Mouse (Mus musculus): ENCODE measurements around the gene Trib2.

- TF ChIP-seq CTCF (IDR thresholded peaks at IDR 0.05; ENCODE audit: extremely low read depth, insufficient read depth, insufficient read length, insufficient replicate concordance) (no peak), POLR2A (IDR thresholded peaks at IDR 0.05; ENCODE audit: low read depth, low read length) (no peak)
Observed at GRCm38 (mm10) chr12:15848391-15848790, 31.7 kb upstream of the Trib2 start.

All from spleen, adult 2 months (tissue).